Mouse (Mus musculus) liver, postnatal 0 days (tissue): ENCODE results near the gene Gm49392. TPM values are rescaled to one million over a fixed set of nuclear protein-coding genes. Genes with fewer than 3 reads are reported as not detected.
"Not testable (repeated sequence)": the region's sequence is repeated elsewhere in the genome, so short reads cannot be mapped to it uniquely, and the experiment has no call there.

ENCODE experiments used
- ATAC-seq: fragments of 200-750 bp; cut with Nextera tagmentation; 2 replicates; pipeline ENCODE4 v1.8.0; 2017; ENCODE audit warnings: mild to moderate bottlenecking, moderate library complexity
- DNase-seq: peaks from one replicate; pipeline ENCODE4 v3.0.0-alpha.2; 2016
- H3K27ac ChIP-seq: fragments of 300-500 bp; sonication (generic); 2 replicates; pipeline ENCODE4 v1.5.1; 2014; ENCODE audit warnings: antibody characterized with exemption, moderate library complexity, mild to moderate bottlenecking, low read depth
- H3K27me3 ChIP-seq: fragments of 300-500 bp; sonication (generic); 2 replicates; pipeline ENCODE4 v1.6.1; 2014; ENCODE audit warnings: low read length, control low read depth, mixed read lengths; ENCODE audit not compliant: insufficient read depth
- H3K36me3 ChIP-seq: fragments of 300-500 bp; sonication (generic); replicated peaks from 2 replicates; pipeline ENCODE4 v1.6.1; 2014; ENCODE audit warnings: mild to moderate bottlenecking, control low read depth, low read length, moderate library complexity, mixed read lengths; ENCODE audit not compliant: insufficient read depth
- H3K4me1 ChIP-seq: fragments of 300-500 bp; sonication (generic); 2 replicates; pipeline ENCODE4 v1.6.1; 2014; ENCODE audit warnings: antibody characterized with exemption, mild to moderate bottlenecking, control low read depth; ENCODE audit not compliant: insufficient read depth
- H3K4me2 ChIP-seq: fragments of 300-500 bp; sonication (generic); 2 replicates; pipeline ENCODE4 v1.6.1; 2014; ENCODE audit warnings: low read depth, mild to moderate bottlenecking, low read length, moderate library complexity, mixed read lengths
- H3K4me3 ChIP-seq: fragments of 300-500 bp; sonication (generic); 2 replicates; pipeline ENCODE4 v1.5.1; 2014; ENCODE audit warnings: low read depth, low read length
- H3K9ac ChIP-seq: fragments of 300-500 bp; sonication (generic); replicated peaks from 2 replicates; pipeline ENCODE4 v1.6.1; 2014; ENCODE audit warnings: mild to moderate bottlenecking, moderate library complexity
- H3K9me3 ChIP-seq: fragments of 300-500 bp; sonication (generic); 2 replicates; pipeline ENCODE4 v1.6.1; 2016; ENCODE audit warnings: mild to moderate bottlenecking, control low read depth, low read length, mixed read lengths
- CTCF ChIP-seq: sonication (generic); IDR thresholded peaks from 2 replicates; pipeline ENCODE4 v1.5.1; 2016; ENCODE audit warnings: antibody characterized with exemption, low read depth
- EP300 ChIP-seq: IDR thresholded peaks from 2 replicates; pipeline ENCODE4 v1.6.1; 2016; ENCODE audit warnings: antibody characterized with exemption, low read depth, mild to moderate bottlenecking
- WGBS: fragments of 180-500 bp; shearing (Covaris S2); extraction: QIAGEN DNeasy Blood & Tissue Kit; methylation state at CpG from one replicate; pipeline ENCODE4 v1.1.7; 2014; ENCODE audit not compliant: insufficient replicate concordance; 5-methylcytosine and 5-hydroxymethylcytosine counted together
- polyA plus RNA-seq: library from polyadenylated mRNA; unstranded; fragments of >200 nt; fragmentation: Nextera tagmentation; extraction: Ambion mirVana; gene quantifications from 2 replicates; pipeline ENCODE4 v1.2.1, GENCODE M21; 2015

The Gm49392 gene
- 0.43 and 0.44 TPM in 2 replicates for polyA plus RNA-seq

DNA sequence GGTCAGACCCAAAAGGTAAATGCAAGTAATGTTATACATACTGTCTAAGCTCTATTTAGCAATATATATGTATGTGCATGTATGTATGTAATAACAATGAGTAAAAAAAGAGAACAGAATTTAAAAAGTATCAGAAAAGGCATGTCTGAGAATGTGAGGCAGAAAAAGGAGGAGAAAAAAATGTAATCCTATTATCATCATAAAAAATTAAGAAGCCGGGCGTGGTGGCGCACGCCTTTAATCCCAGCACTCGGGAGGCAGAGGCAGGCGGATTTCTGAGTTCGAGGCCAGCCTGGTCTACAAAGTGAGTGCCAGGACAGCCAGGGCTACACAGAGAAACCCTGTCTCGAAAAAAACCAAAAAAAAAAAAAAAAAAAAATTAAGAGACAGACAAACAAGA is at the start of gene Gm49392:
TSS of gene Gm49392 (minus strand) at position 101 of the 400 bp plus-strand sequence.
- 85% methylated on average over 7 of the region's 8 CpGs for WGBS
- not testable (repeated sequence) for H3K27ac ChIP-seq

DNA sequence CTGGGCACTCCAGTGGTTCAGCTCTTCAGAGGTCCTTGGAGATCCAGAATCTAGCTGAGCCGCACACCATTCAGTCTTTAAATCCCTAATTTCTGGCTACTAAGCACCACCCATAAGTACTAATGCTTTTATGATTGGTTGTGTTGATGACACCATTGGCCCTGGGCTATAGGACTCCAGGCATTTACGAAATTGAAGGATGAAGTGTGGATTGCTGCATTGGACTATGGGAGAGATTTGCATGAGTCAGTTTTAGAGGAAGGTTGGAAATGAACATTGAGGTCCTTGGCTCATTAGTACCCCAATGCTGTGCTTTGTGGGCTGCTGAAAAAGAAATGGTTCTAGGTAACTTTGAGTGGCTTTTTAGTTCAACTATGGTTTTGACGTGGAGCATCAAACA is 45.2 kb upstream of the Gm49392 start, which contains the start of gene Tpbpa:
TSS of gene Tpbpa (minus strand) at position 101 of the 400 bp plus-strand sequence.
- ATAC-seq, H3K27ac ChIP-seq, H3K9ac ChIP-seq, DNase-seq, H3K4me3 ChIP-seq, H3K27me3 ChIP-seq, H3K4me2 ChIP-seq, H3K4me1 ChIP-seq, H3K9me3 ChIP-seq, H3K36me3 ChIP-seq: not testable (repeated sequence)
- WGBS, result 73% methylated on average over 3 of the region's 3 CpGs

More for the DNA sequence above, at the start of gene Gm49392:
- not testable (repeated sequence) for H3K4me1 ChIP-seq, H3K4me2 ChIP-seq, H3K4me3 ChIP-seq, DNase-seq, ATAC-seq, H3K9me3 ChIP-seq, H3K36me3 ChIP-seq, H3K9ac ChIP-seq, H3K27me3 ChIP-seq

GRCm38 (mm10) chr13:60936500-60936901 is 39.8 kb upstream of the Gm49392 start, which contains the start of the genes Gm49391 and Ctla2a:
Gm49391 (minus strand) TSS chr13:60936571.
Ctla2a (minus strand) TSS chr13:60936625.
- no peaks in the 10 kb centered on the region for H3K36me3 ChIP-seq
- 21% methylated on average over 5 of the region's 5 CpGs for WGBS
- ATAC-seq (peak; percentile 88), DNase-seq (peak; percentile 27)
- H3K9me3 ChIP-seq, result no peaks in the 10 kb centered on the region
- H3K27me3 ChIP-seq, result no peaks in the 10 kb centered on the region
- H3K9ac ChIP-seq, result no peak within 1 kb of the TSS
- H3K27ac ChIP-seq, result no peak within 1 kb of the TSS
- H3K4me3 ChIP-seq, result no peak within 1 kb of the TSS
- no peaks in the 10 kb centered on the region for H3K4me1 ChIP-seq
- TF ChIP-seq EP300, result peak; percentile 85
- TF ChIP-seq CTCF, result no peak
- no peak within 1 kb of the TSS for H3K4me2 ChIP-seq

DNA sequence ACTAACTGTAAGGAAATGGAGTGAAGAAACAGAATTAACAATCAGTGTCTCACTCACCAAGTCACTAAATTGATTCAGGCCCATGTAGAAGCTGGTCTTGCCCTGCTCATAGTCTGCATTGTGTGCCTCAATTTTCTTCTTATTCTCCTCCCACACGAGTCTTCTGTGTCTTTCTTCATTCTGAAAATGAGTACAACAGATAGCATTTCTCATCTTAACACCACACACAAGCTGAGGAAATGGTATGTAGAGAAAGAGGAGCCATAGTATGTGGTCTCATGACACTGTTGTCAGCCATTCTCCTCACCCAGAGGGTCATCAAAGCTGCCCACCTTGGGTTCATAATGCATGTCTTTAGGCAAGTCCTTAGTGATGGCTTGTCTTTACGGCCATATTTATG is 38.8 kb upstream of the Gm49392 start, which contains the start of gene Gm49393:
TSS of gene Gm49393 (minus strand) at position 101 of the 400 bp plus-strand sequence.
- not testable (repeated sequence) for ATAC-seq, H3K27me3 ChIP-seq, H3K4me1 ChIP-seq, H3K4me3 ChIP-seq, H3K9me3 ChIP-seq, DNase-seq, H3K9ac ChIP-seq, H3K36me3 ChIP-seq, H3K4me2 ChIP-seq, H3K27ac ChIP-seq
- 59% methylated on average over 2 of the region's 2 CpGs for WGBS

GRCm38 (mm10) chr13:60904780-60905179 is 8.1 kb upstream of the Gm49392 start, which contains the start of gene Tpbpb:
Tpbpb (minus strand) TSS chr13:60904880.
- WGBS, result 62% methylated on average over 2 of the region's 2 CpGs
- H3K36me3 ChIP-seq, H3K9me3 ChIP-seq, DNase-seq, H3K27ac ChIP-seq, H3K27me3 ChIP-seq, H3K4me1 ChIP-seq, ATAC-seq, H3K4me3 ChIP-seq, H3K9ac ChIP-seq, H3K4me2 ChIP-seq: not testable (repeated sequence)

GRCm38 (mm10) chr13:60897328-60897727 is 634 bp upstream of the Gm49392 start, which contains the start of gene Ctla2b:
Ctla2b (minus strand) TSS chr13:60897447.
- no peak within 1 kb of the TSS for H3K4me3 ChIP-seq
- H3K4me2 ChIP-seq, result no peak within 1 kb of the TSS
- peak; percentile 89 for ATAC-seq
- H3K4me1 ChIP-seq, result no peaks in the 10 kb centered on the region
- DNase-seq, result peak; percentile 40
- H3K9me3 ChIP-seq, result no peaks in the 10 kb centered on the region
- H3K36me3 ChIP-seq, result no peaks in the 10 kb centered on the region
- no peak within 1 kb of the TSS for H3K9ac ChIP-seq
- 29% methylated on average over 3 of the region's 3 CpGs for WGBS
- no peaks in the 10 kb centered on the region for H3K27me3 ChIP-seq
- no peak within 1 kb of the TSS for H3K27ac ChIP-seq
- TF ChIP-seq EP300 (peak; percentile 83), CTCF (no peak)
